Mouse (Mus musculus) heart, postnatal 4 days (tissue): ENCODE results near the gene Ucp3. TPM values are rescaled to one million over a fixed set of nuclear protein-coding genes. Genes with fewer than 3 reads are reported as not detected.
"Not testable (repeated sequence)": the region's sequence is repeated elsewhere in the genome, so short reads cannot be mapped to it uniquely, and the experiment has no call there.

Source experiments
- DNase-seq: peaks from one replicate; pipeline ENCODE4 v3.0.0; 2021
- total RNA-seq, 2 experiments: library from RNA; stranded (reverse); gene quantifications; 2 replicates each; pipeline ENCODE4 v1.2.3; 2021

Ucp3 gene
- total RNA-seq, 2 experiments from 2014 or later, result 15.2 to 16.5 TPM

DNA sequence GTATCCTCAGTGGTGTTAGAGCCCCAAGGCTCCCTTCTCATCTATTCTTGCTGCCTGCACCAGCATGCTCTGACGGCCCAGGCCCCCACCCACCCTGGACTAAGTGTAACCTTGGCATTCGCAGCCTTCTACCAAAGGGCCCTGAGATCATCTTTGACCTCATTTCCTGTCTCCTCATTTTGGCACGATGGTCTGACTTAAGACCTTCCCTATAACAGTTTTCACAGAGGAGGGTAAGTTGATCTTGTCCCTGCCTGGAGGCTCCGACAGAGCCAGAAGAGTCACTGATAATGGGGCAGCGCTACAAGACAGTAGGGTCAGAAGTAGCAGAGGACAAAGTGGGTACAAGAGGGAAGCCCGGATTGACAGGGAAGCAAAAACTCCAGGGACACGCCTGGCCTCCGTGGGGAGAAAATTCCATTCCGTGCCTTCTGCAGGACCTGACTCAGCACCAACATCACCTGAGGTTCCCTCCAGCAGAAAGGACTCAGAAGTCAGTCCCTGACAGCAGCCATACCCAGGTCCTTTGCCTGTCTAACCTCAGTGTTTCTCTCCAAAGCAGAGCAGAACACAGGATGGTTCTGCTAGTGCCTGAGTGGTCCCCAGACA, 1.2 kb downstream of the Ucp3 start:
- DNase-seq, result no peak

DNA sequence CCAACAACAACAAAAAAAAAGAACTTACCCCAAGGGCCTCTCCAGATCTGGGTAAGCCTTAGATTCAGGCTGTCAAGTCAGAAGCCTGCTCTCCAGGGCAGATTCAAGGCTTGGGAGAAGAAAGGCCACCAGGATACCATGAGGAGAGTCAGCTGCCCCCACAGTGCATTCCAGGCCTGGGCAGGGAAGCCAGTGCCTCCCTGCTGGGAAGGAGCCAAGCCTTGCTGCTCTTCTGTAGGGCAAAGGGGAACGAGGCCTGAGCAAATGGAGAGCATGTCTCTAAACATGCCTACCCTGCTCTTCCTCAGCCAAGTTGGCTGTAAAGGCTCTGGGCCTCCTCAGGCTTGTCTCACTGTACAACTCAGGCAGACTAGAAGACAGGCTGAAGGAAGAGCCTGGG, 1.9 kb downstream of the Ucp3 start:
- DNase-seq, result peak; percentile 83

DNA sequence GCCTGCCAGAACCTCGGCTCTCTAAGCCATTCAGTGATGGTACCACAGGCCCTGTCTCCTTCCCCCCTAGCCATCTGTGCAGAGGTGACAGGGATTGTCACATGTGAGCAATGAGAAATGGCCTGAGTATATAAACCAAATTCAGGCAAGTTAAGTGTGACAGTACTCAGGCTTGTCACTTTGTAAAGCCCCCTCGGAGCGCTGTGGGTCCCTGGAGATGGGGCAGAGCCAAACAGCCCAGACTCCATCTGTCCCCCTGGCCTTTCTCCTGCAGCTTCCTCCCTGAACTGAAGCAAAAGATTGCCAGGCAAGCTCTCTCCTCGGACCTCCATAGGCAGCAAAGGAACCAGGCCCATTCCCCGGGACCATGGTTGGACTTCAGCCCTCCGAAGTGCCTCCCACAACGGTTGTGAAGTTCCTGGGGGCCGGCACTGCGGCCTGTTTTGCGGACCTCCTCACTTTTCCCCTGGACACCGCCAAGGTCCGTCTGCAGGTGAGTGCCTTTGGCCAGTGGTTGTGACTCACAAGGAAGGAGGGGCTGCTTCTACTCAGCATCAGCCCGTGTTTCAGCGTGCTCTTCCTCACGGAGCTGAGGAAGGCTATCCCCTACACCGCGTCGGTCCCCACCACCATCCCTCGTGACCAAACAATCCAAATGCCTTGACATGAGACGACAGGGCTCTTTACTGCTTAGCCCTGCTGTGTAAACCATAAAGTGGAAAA, 6.5 kb downstream of the Ucp3 start:
- DNase-seq, result no peak

DNA sequence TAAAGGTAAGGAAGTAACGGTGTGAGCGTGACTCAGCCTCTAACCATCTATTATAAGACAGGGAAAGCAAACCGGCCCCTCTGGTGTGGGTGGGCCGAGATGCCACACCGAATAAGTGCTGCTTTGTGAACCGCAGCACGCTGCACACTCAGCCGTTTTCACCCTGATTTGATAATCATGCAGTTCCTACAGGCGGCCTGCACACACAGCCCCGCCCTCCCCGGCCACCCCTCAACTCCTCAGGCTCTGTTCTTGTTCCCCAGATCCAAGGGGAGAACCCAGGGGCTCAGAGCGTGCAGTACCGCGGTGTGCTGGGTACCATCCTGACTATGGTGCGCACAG, 7.0 kb downstream of the Ucp3 start:
- DNase-seq, result no peak

DNA sequence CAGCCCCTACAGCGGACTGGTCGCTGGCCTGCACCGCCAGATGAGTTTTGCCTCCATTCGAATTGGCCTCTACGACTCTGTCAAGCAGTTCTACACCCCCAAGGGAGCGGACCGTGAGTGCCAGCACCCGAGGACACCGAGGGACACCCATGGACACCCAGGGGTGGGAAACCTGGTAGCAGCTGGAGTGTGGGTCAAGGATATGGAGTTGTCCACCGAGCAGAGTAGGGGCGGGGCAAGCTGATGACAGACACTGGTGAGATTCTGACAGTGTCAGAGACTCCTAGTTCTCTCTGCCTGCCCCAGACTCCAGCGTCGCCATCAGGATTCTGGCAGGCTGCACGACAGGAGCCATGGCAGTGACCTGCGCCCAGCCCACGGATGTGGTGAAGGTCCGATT, 7.4 kb downstream of the Ucp3 start:
- DNase-seq, result no peak

DNA sequence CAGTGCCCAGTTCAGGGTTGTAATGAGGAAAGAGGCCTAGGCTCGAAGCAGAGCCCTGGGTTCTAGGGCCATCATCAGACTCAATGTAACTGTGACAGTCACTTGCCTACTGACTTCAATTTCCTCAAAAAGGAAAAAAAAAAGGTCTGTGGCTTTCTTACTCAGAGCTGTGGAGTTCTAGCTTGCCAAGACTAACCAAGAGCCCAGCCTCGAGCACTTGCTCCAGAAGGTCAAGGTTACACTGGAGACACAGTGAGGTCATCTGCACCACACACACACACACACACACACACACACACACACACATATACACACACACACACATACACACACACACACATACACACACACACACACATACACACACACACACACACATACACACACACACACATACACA, 9.3 kb downstream of the Ucp3 start:
- not testable (repeated sequence) for DNase-seq

GRCm38 (mm10) chr7:100484493-100484892, 11.7 kb downstream of the Ucp3 start:
- DNase-seq, result no peak

DNA sequence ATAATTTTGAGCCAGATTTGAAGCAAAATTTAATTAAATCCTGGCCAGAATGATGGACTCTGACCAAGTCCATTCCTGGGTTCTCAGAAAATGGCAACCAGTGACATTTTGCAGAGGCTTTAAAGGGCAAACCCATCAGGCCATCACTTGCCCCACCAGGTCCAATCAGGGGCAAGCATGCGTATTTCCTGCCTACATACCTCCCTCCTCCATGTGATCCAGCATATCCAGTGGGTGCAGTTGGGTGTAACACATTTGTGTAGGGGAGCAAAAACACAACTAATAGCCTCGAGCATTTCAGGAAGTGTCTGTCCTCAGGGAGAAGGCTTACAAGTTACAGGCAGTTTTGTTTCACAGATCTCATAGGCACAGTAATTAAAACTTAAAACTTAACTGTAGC, 14.5 kb downstream of the Ucp3 start:
- DNase-seq, result no peak

DNA sequence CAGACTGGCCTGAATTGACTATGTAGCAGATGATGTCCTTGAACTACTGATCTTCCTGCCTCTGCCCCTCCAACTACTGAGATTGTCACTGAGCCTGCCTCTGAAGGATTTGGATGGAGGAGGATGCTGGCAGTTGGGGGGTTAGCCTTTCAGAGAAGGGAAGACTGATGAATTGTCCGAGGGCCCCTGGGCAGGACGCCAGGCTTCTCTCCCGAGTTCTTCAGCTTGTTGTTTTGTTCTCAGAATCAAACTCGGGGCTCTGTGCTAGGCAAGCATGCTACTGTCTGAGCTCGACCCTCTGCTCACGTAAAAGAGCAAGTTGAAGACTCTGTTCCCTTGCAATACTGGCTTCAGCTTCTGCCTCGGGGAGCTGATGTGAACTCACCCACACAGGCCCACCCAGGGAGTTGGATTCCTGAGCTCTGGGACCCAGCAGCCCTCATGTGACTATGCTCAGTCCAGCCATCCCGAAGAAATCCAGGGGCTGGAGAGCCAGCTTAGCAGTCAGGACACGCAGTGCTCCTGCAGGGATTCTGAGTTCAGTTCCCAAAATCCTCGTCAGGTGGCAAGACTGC, 15.8 kb downstream of the Ucp3 start:
- peak; percentile 45 for DNase-seq

GRCm38 (mm10) chr7:100492391-100493116, 19.8 kb downstream of the Ucp3 start:
- DNase-seq, result no peak

DNA sequence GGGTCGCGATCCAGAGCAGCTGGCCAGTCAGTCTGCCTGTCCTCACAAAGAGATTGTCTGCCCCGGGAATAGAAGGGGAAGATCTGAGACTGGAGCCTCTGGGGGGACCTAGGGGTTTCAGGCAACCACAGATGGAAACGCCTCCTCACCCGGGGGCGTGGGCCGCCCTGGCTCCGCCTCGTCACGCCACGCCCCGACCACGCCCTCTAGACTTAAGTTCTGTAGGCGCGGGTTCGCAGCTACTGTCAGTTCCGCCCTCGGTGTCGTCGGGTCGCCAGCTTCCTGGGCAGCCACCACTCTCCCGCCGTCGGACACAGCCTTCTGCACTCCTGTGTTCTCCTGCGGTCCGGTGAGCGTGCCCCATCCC, 20.3 kb downstream of the Ucp3 start, which contains the start of gene Ucp2:
Gene Ucp2 (plus strand): TSS at position 221 of the 367 bp plus-strand sequence.
- peak; percentile 89 for DNase-seq

DNA sequence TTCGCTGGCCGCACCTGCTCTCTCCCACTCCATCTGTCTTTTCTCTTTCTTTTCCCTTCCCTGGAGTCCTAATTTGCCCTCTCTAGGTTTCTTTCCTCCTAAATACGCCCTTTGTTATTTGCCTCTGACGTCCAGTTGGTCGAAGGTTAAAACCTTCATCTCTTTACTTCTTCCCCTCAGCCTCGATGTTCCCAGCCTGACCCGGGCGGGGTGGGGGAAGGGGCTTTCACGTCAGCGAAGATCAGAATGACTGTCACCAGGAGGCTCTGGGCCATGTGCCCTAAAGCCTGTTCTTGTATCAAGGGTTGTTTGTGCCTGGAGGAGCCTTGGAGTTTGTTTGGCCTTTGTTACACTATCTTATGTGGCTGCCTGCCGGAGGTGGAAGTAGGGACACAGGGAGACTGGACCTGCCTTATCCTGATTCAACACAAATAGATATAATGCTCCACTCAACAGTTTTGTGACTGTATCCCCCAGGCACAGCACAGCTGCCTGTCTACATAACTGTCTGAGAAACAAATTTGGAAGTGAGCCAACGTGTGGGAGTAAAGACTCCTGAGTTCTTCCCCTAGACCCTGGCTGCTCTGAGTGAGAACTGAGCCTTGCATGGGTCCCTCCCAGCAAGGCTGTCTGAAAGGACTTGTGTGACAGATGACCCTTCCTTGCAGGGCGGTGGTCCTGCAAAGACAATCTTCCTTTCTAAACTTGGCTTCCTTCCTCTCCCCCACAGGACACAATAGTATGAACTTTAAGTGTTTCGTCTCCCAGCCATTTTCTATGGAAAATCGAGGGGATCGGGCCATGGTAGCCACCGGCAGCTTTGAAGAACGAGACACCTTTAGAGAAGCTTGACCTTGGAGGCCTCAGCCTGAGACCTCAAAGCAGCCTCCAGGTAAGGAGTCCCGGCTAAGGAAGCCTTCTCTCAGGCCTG, 21.0 kb downstream of the Ucp3 start:
- peak; percentile 68 for DNase-seq

DNA sequence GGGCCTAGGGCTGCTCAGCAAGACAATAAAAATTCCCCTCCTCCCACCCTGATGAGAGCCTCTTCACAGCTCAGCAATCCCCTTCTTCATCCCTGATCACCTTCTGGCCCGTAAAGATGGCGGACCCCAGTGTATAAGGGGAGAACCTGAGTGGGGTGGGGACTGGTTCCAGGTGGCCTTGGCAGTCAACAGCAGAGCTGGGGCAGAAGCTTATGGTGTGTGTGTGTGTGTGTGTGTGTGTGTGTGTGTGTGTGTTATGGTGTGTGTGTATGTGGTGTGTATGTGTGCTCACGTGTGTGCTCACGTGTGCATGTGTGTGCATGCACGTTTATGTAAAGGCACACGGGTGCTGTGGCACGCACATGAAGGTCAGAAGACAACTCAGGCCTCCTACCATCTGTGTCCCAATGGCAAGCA, 21.6 kb downstream of the Ucp3 start:
- DNase-seq, result no peak

GRCm38 (mm10) chr7:100495042-100495441, 22.3 kb downstream of the Ucp3 start:
- peak; percentile 30 for DNase-seq

GRCm38 (mm10) chr7:100495581-100496251, 22.9 kb downstream of the Ucp3 start:
- peak; percentile 80 for DNase-seq

GRCm38 (mm10) chr7:100496371-100496770, 23.6 kb downstream of the Ucp3 start:
- no peak for DNase-seq

GRCm38 (mm10) chr7:100496791-100497190, 24.0 kb downstream of the Ucp3 start:
- DNase-seq, result no peak

- no peak for DNase-seq
Observed at GRCm38 (mm10) chr7:100497402-100497801, 24.6 kb downstream of the Ucp3 start.

DNA sequence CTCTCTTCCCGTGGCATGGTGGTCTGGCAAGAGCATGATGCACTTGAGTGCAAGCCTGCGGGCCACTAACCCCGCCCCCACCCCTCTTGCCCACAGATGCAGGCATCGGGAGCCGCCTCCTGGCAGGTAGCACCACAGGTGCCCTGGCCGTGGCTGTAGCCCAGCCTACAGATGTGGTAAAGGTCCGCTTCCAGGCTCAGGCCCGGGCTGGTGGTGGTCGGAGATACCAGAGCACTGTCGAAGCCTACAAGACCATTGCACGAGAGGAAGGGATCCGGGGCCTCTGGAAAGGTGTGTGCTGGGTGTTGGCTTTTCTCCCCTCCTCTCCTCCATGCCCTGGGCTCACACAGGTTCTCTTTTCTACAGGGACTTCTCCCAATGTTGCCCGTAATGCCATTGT, 25.2 kb downstream of the Ucp3 start:
- no peak for DNase-seq

DNA sequence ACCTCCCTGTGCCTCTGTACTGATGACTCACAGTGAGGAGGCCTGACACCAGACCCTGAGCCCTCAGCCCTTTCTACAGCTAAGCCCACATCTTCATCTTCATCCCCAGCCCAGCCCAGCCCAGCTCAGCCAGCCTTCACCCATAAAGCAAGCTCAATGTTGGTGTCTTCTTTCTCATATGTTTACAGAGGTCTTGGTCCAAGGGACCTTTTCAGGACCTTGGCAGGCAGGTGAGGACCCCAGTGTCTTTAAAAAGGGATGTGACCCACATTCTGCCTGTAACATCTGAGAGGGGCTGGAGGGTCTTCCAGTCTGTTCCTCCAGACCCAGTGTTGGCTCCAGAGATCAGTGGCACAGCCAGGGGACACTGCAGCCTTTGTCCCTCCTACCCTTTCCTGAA, 26.7 kb downstream of the Ucp3 start:
- DNase-seq, result no peak

DNA sequence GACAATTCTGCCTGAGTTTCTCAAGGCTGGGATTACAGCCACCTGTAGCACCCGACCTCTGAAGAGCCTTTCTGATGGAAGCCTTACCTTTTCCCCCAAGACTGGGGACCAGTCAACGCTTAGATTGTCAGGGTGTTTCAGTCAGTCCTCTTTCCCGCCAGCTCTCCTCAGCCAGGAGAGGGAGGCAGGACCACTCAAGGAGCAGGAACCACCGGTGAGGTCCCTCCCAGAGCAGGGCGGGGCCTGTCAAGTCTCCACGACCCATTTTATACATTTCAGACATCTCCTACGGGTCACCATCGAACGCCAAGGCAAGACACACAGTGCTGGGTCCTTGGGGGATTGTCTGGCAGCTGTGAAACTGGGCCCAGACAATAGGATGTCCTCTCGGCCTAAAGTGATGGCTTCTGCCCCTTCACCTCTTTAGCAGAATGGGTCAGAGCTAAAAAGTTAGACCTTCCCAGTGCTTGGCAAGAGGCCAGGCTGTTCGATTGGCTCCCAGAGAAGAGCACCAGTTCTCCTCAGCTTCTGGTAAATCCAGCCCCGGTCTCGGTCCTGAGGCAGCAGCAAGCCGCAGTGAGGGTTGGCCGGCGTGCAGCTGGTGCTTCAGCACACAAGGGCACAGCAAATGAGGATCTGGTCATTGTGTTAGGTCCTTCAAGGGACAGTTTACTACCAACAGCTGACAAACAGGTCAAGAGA, 27.6 kb downstream of the Ucp3 start:
- DNase-seq, result peak; percentile 43
